Mouse (Mus musculus): Measurements from ENCODE around the gene Slc37a1.

DNA sequence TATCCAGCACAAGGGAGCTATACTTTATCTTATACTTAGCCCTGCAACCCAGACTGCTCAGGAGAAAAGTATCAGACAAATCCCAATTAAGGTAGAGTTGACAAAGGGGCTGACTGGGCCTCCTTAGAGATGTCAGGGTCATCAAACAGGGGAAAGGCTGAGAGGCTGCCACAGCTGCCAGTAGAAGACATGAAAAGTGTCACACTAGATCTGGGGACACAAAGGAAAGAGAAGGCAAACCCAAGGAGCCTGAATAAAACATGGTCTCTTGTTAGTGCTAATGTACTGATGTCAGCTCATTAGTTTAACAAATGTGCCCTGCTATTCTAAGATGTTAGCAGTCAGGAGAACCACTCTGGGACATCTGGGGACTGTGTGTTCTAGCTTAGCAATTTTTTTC is 84.3 kb downstream of the Slc37a1 start:
- TF ChIP-seq GATA1 (IDR thresholded peaks at IDR 0.05; ENCODE audit: borderline replicate concordance, low read length) (no peak), FLI1 (IDR thresholded peaks at IDR 0.05; ENCODE audit: low read length) (no peak)

Data from megakaryocyte, embryonic 14.5 days (primary cell).